Mouse (Mus musculus) adrenal gland, adult 2 months (tissue): ENCODE measurements at regions not wholly inside any gene's neighbourhood (a gene's known extent, or its start where the extent isn't known, plus 50 kb on each side); places are given as distances from the start of the nearest gene placed in this dataset.
A peak's percentile ranks its signal among the peaks of the same experiment; 100 is the strongest.

Experiments
- DNase-seq: peaks from one replicate; pipeline ENCODE4 v3.0.0; 2021

DNA sequence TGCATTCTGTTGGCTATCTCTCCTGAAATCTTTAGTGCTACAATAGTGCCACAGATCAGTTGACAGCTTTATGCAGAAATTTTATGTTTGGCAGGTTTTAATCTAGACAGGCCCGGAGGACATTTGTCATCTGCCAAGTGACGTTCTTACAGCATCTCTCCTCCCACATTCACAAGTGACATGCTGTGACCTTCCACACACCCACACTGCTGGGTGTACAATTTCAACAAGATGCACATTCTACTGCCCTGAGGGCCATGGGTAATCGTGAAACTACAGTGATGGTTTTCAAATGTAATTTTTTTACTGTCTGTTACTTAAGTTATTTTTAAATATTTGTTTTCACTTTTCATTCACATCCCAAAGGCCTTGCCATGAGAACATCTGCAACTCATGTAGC lies 639.2 kb upstream of the Gm11114 start:
- DNase-seq: no peak

DNA sequence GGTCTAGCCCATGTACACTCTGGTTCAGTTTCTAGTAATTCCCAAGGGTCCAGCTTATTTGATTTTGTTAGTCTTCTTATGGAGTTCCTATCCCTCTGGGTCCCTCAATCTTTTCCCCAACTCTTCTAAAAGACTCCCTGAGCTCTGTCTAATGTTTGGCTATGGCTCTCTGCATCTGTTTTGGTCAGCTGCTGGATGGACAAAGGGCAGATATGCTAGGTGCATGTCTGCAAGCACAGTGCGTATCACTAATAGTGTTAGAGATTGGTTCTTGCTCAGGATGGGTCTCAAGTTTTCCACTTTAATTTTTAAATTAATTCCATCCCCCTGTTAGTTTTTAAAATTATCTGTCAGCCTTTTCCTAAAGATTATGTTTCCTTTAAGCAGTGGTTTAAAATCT lies 634.2 kb upstream of the Gm11114 start:
- DNase-seq: no peak

DNA sequence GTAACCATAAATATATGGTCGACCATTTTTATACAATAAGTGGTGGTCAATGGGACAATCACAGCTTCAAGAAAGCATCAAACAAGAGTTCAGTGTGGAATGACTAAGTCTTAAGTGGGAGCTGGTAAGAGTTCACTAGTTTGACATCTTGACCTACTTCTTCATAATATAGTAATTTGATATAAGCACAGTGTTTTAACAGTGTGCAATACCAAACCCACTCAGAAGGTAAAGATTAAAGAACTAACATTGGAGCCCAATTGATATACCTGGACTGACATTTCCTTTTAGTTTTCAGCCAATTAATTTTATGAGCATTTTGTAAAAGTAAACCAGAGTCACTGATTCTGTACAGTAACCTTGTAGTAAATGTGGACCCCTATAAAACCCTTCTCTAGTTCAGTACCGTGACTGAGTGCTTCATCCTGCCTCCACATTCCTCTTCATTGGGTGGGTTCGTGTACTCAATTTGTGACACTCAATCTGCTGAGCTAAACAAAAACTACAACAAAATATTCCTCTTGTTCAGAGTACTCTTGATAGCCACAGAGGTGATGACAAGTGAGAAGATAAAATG lies 593.9 kb upstream of the Gm11114 start:
- no peak for DNase-seq

DNA sequence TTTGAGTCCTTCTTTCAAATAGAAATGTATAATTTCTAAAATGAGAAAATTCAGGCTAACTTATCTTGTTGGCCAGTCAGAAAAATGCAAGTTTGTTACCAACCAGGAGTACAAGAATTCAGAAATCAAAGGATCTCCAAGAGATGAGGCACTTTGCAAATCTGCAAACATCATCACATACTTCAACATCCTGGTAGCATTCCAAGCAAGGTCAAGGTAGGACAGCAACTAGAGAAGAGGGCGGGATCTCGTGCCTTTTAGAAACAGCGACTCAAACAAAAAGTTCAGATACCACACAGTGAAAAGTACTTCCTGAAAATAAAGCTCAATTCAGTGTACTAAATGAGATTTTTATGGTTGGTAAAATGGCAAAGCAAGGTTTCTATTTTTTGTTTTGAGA lies 593.2 kb upstream of the Gm11114 start:
- no peak for DNase-seq

DNA sequence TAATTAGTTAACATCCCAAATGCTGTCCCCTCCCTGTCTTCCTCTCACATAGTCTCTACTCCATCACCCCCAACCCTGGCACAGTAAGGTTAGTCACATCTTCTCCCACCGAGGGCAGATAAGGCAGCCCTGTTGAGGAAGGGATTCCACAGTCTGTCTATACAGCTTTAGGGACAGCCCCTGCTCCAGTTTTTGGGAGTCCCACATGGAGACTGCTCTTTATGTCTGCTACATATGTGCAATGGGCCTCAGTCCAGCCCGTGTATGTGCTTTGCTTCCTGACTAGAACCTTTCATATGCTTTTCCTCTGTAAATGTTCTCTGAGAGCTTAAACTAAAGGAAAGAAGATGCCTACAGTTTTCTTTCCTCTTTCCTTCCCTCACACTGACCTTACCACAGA lies 592.1 kb upstream of the Gm11114 start:
- no peak for DNase-seq

DNA sequence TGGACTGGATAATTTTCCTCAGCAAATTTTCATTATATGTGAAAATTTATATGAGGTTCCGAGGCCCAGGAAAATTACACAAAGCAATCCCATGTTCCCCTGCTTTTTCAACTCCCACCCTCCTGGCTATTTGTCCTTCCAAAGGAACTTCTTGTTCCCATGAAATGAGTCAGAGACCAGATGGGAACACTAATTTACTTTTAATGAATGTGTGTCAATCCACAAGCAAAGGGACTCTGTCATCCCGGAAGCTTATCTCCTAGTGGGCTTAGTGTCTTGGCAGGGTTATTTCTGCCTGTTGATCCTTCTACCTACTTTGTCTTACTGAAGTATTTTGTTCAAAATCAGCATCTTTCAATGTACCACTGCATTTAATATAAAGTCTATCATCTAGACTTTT lies 573.3 kb upstream of the Gm11114 start:
- DNase-seq: no peak

DNA sequence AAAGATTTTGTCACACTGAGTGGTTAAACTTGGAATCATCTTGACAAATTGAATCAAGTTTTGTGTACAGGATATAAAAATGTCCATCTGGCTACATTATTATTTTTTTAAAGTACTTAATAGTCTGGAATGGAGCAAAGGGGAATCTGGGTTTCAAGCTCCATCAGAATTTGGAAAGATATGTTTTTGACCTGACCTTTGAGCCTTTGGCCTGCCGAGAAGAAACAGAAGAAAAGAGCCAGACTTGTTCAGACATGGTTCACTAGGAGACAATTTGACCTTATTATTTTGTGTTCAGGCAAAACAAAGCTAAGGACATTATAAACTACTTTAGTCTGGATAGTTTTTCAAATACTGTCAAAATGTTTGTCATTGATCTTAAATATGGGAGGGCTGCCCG lies 572.2 kb upstream of the Gm11114 start:
- DNase-seq: no peak

DNA sequence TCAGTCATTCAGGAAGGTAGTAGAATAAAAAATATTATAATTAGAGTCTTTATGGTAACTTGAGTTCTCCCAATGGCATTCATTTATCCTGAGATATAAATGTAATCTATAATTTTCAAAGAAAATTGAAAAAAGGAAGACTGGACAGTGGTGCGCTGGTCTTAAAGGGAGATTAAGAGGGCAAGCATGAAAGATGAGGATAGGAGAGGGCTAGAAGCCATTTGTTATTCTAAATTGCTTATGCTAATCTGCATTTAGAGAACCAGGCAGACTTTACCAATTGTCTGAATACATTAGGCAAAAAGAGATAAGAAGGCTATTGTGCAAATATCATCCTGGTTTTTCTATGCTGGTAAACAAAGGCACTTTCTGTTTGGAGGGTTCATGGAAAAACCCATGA lies 558.2 kb upstream of the Gm11114 start:
- no peak for DNase-seq

DNA sequence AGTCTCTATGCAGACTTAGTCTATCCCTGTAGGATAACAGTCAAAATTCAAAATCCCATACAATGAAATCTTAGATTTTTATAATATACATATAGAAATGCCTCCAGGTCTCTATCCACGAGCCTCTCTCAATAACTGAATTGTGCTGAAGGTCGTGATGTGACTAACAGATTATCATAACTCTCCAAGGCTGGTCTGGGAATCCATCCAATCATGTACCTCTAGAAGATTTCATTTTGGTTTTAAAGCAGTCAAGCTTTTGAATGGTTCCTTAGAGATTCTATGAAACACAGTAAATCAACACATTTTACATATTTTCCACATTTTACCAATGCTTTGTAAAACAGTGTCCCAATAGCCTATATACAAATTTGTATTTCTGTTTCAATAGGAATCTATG lies 557.7 kb upstream of the Gm11114 start:
- peak; percentile 16 for DNase-seq

DNA sequence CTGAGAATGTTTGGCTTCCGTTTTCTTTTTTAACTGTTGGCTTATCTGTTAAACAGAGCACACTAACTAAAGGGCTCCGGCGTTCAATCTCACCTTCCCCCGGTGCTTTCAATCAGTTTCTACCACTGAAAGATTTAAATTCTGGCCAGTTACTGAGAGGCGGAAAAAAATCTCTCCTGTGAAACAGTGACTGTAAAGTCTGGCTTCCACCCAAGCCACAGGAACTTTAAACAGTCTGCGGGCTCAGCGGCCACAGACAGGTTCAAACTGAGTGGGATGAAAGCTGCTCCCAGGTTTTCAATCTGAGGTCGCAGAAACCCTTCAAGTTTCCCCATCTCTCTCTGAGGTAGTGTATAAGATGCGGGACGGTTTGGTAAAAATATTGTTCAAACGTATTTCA lies 538.2 kb upstream of the Gm11114 start:
- DNase-seq: no peak

DNA sequence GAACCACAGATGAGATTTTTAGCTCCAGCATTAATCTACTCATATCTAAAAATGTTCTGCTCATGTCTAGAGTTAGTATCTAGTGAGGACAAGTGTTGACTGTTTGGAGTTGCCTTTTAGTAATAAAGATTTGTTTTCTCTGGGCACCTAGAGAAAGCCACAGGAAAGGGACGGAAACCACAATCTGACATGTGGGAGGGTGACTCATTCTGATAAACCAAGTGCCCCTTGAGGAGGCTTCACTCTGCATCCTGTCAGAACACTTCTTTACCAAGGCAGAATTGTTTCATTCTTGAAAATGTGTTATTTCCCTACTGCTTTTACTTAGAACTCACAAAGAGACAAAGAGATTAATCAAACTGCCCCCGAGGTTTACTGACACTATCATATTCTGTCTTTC lies 537.4 kb upstream of the Gm11114 start:
- DNase-seq: no peak

DNA sequence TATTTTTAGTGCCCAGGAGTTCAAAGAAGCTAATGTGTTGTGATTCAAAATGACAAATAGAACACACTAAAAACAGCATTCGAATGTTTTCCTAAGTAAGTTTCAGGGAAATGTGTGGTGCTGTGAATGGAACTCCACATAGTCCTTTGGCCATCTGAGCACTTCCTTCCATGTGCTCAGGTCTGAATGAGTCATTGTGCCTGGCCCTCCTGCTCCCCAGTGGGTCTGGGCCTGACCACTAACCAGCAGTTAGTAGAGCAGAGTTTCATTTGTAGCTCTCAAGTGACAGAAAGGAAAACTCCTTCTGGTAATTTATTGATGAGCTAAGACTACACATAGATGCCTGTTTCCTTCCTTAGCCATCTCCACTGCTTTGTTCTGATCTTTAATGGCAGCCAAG lies 533.4 kb upstream of the Gm11114 start:
- DNase-seq: no peak

DNA sequence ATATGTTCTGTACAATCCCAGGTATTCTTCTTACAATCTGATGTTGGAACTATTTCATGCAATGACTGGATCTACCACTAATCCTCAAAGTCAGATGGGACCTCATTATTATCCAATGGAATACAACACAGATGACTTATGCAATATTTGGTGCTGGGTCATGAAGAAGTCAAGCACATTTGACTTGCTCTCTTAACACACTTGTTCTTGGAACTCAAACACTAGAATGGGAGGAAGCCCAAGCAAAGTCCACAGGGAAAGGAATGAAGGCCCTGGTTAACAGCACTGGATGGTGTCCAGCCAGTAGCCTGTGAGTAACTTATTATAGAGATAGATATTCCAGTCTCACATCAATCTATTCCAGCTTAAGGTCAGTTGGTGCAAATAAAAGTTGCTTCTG lies 486.8 kb upstream of the Gm11114 start:
- DNase-seq: peak; percentile 3

DNA sequence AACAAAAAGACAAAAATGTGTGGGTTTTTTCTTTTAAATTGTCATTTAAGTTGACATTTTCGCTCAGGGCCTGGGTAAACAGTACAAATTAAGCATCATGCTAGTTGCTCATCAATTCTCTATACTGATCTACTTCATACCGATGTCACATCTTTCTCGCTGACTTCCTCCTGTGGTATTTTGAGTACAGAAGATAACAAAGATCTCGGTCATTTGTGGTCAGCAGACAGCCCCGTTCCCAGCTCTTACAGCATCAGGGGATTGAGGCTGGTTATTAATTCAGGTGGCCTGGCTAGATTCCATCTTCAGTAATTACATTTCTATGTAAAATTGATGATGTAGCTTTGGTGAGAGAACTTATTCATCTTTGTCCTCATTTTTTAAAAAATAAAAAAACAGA lies 483.6 kb upstream of the Gm11114 start:
- no peak for DNase-seq

DNA sequence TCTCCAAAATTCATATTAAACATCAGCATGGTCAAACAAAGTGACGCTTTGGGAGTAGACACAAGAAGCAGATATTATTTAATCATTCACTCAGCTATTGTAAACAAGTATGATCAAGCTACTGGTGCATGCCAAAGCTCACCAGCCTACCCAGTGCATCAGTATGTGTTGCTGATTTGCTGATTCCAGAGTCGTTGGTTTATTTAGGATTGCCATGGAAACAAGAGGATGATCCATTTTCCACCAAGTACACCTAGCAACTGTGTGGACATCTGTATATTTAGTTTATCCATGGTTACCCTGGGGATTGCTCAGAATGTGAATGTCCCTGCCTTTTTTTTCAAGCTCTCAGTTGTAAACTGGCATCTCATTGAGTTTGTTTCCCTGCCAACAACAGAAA lies 481.9 kb upstream of the Gm11114 start:
- DNase-seq: no peak

DNA sequence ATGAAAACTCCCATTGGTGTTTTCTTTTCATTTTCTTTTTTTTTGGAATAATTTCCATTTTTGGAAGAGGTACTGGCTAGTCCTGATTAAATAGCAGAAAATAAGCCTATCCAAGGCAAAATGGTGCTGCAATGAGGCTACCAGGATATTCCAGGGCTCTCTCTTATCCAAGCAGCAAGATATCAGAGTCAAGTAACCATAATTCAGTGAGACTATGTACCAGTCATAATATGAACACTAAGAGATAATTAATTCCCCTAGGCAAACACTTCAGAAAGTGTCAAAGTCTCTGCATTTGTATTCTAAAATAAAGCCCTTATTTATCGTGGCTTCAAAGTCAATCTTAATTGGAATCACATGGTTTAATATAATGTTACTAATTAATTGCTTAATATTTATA lies 475.1 kb upstream of the Gm11114 start:
- no peak for DNase-seq

DNA sequence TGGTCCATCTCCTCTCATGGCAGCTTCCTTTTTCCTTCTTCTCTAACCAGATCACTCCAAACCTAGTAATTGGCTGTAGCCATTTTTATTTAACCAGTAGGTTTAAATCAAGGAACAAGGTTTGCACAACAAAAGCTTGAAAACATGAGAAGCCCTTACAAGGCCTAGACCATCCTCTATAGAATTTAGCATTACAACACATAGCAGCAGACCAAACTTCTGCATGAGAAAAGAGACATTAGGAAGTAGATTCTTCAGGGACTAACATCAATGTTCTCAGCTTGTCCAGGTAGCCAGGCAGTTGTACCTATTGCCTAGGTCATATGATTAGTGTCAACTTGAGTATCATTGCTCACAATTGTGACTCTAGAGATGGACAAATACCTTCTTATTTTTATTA lies 468.6 kb upstream of the Gm11114 start:
- DNase-seq: no peak

DNA sequence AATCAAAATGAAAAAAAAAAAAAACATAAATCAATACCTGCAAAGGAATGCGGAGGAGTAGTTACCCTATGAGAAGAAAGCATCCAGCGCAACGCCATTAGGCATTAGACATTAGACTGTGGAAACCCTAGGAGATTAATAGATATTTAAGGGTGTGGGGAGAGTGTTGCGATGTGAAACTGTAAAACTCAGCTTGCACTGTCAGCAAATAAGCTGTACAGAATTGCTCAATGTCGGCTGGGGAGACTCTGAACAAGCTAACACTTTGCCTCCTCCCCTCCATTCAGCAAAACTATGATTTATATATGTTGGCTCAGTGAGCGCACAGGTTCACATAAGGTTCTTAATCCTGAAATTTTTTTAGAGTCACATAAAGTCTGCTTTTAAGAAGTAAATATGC lies 451.0 kb upstream of the Gm11114 start:
- DNase-seq: peak; percentile 2

DNA sequence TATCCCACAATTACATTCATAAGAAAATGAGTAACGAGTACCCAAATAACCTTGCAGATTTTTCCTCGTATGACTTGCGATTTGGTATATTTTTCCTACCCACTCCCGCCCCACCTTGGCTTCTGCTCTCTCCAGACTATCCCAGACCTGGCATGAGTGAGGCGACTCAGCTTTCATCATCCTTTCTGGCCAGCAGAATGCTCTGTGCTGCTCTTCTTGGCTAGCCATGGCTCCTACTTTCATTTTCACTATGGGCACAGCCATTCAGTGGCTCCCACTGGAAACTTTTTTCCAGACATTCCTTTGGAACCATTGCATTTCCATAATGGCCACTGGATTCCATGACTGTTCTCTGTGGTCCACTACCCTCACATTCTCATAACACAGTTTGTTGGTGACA lies 449.1 kb upstream of the Gm11114 start:
- peak; percentile 10 for DNase-seq

DNA sequence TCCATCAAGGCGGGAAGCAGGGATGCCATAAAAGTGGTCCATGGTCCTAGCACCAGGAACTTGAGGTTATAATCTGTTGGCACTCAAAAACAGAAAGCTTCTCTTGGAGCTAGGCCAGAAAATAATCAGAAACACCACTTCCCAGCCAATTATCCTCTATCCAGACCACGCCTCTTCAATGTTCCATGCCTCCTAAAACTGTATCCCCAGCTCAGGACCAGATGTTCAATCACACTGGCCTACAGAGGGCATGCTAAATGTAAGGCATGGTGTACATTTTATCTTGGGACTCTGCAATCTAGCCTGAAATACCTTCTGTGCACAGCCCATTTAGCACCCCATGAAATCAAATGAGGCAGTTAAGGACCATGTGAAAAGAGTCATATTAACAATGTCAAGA lies 418.4 kb upstream of the Gm11114 start:
- no peak for DNase-seq

DNA sequence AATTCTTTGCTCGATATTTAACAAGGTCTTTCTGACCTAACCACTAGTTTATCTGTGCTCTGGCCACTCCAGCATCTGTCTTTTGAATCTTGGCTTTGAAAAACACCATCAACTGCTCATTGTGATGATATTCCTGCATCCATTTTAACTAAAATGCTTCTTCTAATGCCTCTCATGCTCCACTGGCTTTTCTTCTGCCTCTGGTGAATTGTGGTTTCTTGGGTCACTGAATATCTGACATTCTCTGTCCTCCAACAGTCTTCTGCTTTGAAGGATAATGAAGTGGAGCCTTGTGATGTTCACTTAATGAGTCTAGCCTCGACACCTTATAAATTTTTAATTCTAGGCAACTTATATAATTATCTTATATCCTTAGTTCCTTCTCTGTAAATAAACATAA lies 416.5 kb upstream of the Gm11114 start:
- DNase-seq: no peak

DNA sequence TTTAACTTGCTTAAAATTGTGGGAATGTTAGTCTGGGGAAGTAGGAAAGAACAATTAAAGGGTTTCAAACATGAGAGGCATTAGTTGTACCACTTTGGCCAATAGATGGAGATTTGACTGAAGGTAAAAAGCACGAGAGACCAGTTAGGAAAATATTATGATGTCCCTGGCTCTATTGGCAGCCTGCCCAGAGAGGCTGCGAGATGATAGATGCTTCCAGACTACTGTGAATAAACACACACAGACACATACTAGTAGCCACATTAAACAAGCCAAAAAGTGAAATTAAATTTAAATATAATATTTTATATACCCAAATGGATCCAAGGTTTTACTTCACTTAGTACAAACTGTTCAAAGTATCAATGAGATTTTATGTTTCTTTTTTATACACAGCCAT lies 411.9 kb upstream of the Gm11114 start:
- peak; percentile 45 for DNase-seq

DNA sequence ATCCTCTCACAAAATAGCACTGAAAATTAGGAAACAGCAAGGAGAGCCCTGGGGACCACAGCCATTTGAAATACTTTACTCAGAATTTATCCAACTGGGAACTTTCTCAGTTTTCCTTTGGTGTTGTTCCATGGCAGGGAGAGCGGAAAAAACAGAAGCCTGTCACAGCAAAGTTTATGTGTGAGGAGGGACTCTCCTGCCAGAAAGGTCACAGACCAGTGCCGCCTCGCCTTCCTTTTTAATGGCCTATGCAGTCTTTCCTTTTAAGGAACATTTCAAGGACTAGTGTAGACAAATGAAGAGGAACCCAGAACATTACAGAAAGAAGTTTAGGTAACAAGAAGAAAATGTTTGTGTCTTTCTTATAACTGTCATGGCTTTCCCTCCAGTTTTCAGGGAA lies 406.3 kb upstream of the Gm11114 start:
- DNase-seq: peak; percentile 15

DNA sequence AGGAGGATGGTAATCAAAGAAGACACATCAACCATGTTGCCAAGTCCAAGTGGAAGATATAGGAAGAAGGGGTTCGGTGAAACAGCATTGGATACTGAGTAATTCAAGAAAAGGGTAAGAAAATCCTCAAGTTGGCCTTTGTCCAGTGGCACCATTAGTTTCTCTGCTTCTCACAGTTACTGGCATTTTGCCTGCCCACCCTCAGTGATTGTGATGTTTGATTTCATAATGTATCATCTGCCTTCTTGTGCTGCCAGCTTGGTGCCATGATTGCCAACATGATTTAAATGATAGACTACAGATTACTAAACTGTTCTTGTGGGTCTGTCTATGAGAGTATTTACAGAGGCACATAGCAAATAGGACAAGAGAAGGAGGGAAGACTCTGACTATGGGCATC lies 399.3 kb upstream of the Gm11114 start:
- peak; percentile 6 for DNase-seq

DNA sequence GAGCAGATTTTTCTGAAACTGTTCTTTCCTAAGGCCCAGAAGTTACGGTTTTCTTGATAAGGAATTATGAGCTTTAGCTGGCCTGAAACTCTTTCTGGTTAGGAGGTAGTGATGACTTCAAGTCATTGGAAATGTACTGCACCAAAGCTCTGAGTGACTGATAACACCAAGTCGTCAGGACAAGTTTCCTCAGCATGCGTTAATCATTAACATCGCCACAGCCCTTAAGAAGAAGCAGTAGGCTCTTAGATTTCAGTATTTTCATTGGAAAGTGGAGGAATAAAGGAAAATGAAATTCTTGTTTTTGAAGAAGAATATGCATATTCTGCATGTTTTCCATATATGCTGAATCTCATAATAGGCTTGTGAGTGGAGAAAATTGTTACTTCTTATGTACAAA lies 390.3 kb upstream of the Gm11114 start:
- DNase-seq: no peak
